Mouse (Mus musculus) forebrain, embryonic 10.5 days (tissue): ENCODE measurements around the gene Ntn3. TPM values are rescaled to one million over a fixed set of nuclear protein-coding genes. Genes with fewer than 3 reads are reported as not detected.

Source experiments
- DNase-seq: peaks from one replicate; pipeline ENCODE4 v3.0.0-alpha.2; 2017; ENCODE audit warnings: low spot score; ENCODE audit errors: extremely low spot score
- H3K27ac ChIP-seq: fragments of 300-500 bp; sonication (generic); 2 replicates; pipeline ENCODE4 v1.5.1; 2016; ENCODE audit warnings: mild to moderate bottlenecking
- H3K27me3 ChIP-seq: fragments of 300-500 bp; sonication (generic); 2 replicates; pipeline ENCODE4 v1.6.1; 2016; ENCODE audit warnings: mild to moderate bottlenecking; ENCODE audit not compliant: poor library complexity, severe bottlenecking
- H3K36me3 ChIP-seq: fragments of 300-500 bp; sonication (generic); replicated peaks from 2 replicates; pipeline ENCODE4 v1.6.1; 2016; ENCODE audit warnings: mild to moderate bottlenecking, moderate library complexity
- H3K4me1 ChIP-seq: fragments of 300-500 bp; sonication (generic); 2 replicates; pipeline ENCODE4 v1.6.1; 2016
- H3K4me3 ChIP-seq: fragments of 300-500 bp; sonication (generic); 2 replicates; pipeline ENCODE4 v1.5.1; 2016; ENCODE audit warnings: mild to moderate bottlenecking, moderate library complexity
- H3K9me3 ChIP-seq: fragments of 300-500 bp; sonication (generic); 2 replicates; pipeline ENCODE4 v1.6.1; 2016; ENCODE audit warnings: mild to moderate bottlenecking, moderate library complexity
- WGBS: fragments of 180-500 bp; shearing (Covaris S2); methylation state at CpG from one replicate; pipeline ENCODE4 v1.1.7; 2016; 5-methylcytosine and 5-hydroxymethylcytosine counted together
- polyA plus RNA-seq: library from polyadenylated mRNA; unstranded; fragments of >200 nt; fragmentation: Nextera tagmentation; extraction: Ambion mirVana; gene quantifications from 2 replicates; pipeline ENCODE4 v1.2.1, GENCODE M21; 2016

Gene Ntn3
- polyA plus RNA-seq, 1 experiment from 2014 or later, result 2.3 TPM

DNA sequence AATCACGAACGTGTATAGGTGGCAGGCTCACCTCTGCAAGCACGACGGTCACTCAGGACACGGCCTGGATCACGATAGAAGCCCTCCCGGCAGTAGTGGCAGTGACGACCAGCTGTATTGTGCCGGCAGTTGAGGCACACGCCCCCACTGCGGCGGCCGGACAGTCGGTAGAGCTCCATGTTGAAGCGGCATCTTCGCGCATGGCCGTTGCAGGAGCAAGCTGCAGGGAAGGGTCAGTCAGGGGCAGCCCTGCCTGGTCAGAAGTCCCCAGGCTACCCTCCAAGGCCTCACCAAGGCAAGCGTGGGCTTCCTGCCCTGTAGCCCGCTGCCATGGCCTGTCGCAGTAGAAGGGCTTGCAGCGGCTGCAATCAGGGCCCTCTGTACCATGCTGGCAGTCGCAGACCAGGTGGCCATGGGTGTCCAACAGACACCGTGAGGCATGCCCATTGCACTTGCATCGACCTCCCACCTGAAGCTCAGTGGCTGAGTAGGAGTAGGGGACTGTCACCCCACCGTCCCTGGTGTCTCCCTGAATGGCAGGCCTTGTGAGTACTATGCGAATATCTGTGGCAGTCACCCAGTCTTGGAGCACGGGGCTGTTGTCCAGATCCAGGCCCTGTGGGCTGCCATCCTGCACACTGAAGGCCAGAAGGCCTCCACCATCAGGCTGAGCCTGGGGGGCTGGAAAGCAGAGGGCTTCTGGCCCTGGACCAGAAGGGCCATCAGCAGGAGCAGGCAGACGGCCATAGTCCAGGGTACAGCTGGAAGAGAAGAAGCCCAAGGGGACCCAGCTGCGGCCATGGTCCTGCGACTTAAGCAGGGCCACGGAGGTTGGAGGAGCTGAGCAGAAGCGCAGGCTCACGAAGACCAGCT, 1.3 kb downstream of the Ntn3 start:
- Histone ChIP-seq H3K36me3 (no peaks in the 10 kb centered on the region), H3K4me3 (peak overlapping the region; percentile 67), H3K4me1 (peaks cover 94% of the 10 kb centered on the region), H3K9me3 (no peaks in the 10 kb centered on the region), H3K27me3 (peaks cover 63% of the 10 kb centered on the region), H3K27ac (peak overlapping the region; percentile 90)
- 57% methylated on average over 34 of the region's 34 CpGs for WGBS
- DNase-seq, result peak; percentile 21

DNA sequence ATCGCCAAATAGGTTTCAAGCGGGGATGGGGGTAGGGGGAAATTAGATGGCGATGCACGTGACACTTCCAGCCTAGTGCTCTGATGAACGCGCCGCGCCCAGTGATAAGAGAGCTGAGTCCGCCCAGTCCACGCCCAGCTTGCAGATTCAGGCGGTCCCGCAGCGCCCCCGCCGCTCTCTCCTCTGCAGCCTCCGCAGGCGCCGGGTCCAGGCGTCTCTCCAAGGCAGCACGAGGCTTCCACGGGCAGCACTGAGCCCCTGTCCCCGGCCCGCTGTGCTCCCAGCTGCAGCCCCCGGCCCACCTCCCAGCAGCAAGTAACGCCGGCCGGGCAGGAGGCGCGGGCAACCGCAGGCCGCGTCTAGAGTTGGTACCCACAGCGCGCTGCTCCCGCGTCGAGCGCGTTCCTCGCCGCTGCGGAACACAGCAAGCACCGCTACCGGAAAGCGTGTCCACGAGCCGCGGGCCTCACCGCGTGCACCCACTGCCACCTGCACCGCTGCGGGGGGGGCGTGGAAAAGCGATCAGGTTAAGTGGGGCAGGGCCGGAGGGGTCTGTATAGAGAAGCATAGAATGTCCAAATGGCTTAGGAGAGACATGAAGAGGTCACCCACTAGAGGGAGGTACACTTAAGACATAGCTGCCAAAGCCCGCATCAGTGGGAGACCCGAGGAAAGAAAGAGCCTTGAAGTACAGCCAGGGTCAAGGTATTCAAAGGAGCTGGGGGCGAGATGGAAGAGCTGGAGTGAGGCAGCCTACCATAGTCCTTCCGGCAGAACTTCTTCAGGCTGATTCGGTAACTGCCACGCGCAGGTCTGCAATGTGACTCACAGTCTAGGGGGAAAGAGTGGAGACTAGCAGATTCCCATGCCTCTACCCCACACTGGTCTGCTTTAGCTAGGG, 2.6 kb downstream of the Ntn3 start:
- Histone ChIP-seq H3K4me3 (peak overlapping the region; percentile 67), H3K27ac (peak overlapping the region; percentile 78), H3K4me1 (peaks cover 86% of the 10 kb centered on the region), H3K9me3 (no peaks in the 10 kb centered on the region), H3K27me3 (peaks cover 63% of the 10 kb centered on the region), H3K36me3 (no peaks in the 10 kb centered on the region)
- peak; percentile 57 for DNase-seq
- WGBS, result 7% methylated on average over 62 of the region's 62 CpGs

DNA sequence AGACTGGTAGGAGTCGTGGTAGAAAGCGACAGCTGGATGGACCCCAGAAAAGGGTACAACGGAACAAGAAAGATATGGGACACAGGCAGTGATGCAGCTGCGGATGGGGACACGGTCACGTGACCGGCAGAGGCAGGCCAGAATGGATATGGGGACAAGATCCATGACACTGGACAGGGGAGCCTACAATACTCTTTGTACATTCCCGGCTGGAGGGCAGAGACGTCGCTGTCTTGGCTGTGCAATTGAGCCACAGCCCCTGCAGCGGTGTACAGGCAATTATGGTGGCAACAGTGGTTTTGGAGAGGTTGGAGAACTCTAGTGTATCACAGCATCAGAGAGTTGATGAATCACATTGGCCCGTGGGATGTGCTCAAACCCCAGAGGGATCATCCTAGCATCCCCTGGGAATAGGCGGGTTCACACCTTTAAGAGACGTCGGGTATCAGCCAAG, 3.4 kb downstream of the Ntn3 start:
- Histone ChIP-seq H3K4me1 (peaks cover 82% of the 10 kb centered on the region), H3K27me3 (peaks cover 56% of the 10 kb centered on the region), H3K27ac (peak overlapping the region; percentile 78), H3K36me3 (no peaks in the 10 kb centered on the region), H3K9me3 (no peaks in the 10 kb centered on the region), H3K4me3 (peak overlapping the region; percentile 67)
- no peak for DNase-seq
- WGBS, result 6% methylated on average over 15 of the region's 15 CpGs

DNA sequence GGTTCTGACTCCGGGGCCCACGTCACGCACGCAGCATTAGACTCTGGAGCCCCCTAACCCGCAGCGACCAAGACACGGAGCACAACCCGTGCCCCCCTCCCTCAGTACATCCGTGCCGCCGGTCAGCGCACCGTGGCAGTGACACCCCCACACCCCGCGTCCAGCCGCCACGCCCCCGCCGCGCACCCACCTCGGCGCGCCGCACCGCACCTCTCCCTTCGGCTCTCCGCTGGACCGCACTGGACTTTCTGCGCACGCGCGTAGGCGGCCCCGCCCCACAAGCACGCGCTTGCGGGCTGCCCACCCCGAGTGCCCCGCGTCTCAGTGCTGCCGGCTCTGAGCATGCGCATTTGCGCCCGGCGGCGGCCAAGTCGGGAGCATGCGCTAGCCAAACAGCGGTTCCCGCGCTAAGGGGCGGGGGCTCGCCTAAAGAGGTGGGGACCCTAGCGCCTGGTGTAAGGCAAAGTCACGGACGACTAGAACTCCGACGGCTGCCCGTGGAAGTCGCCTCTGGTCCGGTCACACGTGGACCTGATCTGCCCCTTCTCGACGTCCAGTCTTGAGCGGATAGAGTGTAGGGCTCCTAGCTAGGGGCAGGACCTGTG, 3.9 kb downstream of the Ntn3 start, which contains the start of gene Tbc1d24:
Gene Tbc1d24 (minus strand): TSS at position 279 of the 605 bp plus-strand sequence.
- peaks cover 51% of the 10 kb centered on the region for H3K27me3 ChIP-seq
- H3K9me3 ChIP-seq, result no peaks in the 10 kb centered on the region
- under 1% methylated on average over 65 of the region's 65 CpGs for WGBS
- H3K4me3 ChIP-seq, result peak within 1 kb of the TSS; percentile 67
- DNase-seq, result peak; percentile 96
- H3K36me3 ChIP-seq, result no peaks in the 10 kb centered on the region
- H3K27ac ChIP-seq, result peak within 1 kb of the TSS; percentile 78
- H3K4me1 ChIP-seq, result peaks cover 82% of the 10 kb centered on the region

DNA sequence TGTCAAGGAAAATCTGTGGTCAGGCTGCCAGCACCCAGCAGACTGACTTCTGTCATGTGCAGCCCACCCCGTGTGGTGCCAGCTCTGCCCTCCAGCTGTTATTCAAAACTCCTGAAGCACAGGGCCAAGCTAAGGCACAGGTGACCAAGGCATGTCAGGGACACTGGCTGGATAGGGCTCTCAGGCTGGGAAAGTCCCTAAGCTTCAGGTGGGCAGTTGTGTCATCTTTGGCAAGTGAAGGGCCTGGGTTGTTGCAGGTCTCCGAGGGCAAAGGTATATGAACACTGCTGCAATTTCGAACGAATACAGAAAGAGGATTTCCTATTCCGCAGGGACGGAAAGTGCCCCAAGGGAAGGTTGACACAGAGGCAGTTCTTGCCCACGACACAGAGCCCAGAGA, 4.5 kb downstream of the Ntn3 start:
- peaks cover 45% of the 10 kb centered on the region for H3K27me3 ChIP-seq
- no peaks in the 10 kb centered on the region for H3K9me3 ChIP-seq
- peaks cover 80% of the 10 kb centered on the region for H3K4me1 ChIP-seq
- 14% methylated on average over 7 of the region's 7 CpGs for WGBS
- peak overlapping the region; percentile 67 for H3K4me3 ChIP-seq
- H3K27ac ChIP-seq, result peak overlapping the region; percentile 78
- H3K36me3 ChIP-seq, result no peaks in the 10 kb centered on the region
- DNase-seq, result no peak

DNA sequence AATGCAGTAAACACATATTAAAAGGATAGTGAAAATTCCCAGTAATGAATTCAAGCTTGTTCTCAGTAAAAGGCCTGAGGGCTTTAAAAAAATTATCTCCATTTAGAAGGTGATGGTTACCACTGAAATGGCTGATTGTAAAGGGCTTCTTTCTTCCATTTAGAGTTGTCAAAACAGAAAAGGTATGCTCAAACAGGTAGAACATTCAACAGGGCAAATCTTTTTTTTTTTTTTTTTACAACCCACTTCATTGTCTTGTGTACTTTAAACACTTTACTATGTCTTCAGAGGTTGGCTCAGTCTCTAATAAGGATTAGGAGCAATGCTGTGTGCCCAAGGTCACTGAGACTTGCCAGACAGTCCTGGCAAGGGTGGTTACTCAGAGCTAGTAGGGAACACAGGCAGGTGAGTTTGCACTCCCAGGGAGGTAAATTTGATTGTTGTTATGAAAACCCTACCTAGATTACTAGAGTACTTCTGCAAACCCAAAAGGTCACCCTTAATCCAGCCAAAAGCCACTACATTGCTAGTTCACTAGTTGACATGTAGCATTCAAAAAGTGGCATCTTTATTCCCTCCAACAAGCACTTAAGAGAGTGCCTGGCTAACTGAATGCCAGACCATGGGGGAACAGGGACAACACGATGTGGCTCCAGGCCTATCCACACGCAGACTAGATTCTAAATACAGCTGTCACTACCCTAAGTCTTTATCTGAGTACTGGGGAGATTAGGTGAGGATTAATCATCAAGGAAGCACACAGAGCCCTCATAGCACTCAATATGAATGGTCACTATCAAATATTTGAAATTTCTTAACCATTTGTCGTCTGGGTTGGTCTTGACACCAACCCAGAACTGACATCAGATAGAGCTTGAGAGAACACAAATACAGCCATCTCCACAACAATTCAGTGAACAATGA, 5.5 kb downstream of the Ntn3 start:
- Histone ChIP-seq H3K4me3 (peak overlapping the region; percentile 67; the same call in 1 of the 2 replicates), H3K27ac (no peak overlapping the region), H3K27me3 (peaks cover 36% of the 10 kb centered on the region), H3K4me1 (peaks cover 74% of the 10 kb centered on the region), H3K9me3 (no peaks in the 10 kb centered on the region), H3K36me3 (no peaks in the 10 kb centered on the region)
- WGBS, result 83% methylated on average over 3 of the region's 3 CpGs
- no peak for DNase-seq

DNA sequence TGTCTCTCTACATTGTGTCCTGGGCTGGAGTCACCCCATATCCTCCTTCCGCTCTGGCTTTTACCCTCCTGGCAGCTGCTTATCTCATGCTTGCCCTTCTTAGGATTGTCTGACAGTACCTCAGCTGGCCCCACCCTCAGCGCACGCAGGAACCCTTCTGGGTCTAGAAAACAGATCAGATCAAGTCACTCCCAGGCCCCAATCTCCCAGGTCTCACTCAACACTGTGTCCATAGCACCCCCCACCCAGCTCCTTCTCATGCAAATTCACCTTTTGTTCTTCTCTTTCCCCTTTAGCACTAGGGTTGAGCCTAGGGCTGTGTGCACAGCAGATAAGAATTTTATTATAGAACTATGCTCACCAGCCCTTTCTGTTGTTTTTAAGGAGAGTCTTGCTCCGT, 6.3 kb downstream of the Ntn3 start:
- no peak overlapping the region for H3K27ac ChIP-seq
- peaks cover 28% of the 10 kb centered on the region for H3K27me3 ChIP-seq
- peaks cover 66% of the 10 kb centered on the region for H3K4me1 ChIP-seq
- H3K9me3 ChIP-seq, result no peaks in the 10 kb centered on the region
- WGBS, result 47% methylated on average over 4 of the region's 4 CpGs
- H3K4me3 ChIP-seq, result no peak overlapping the region
- no peaks in the 10 kb centered on the region for H3K36me3 ChIP-seq
- no peak for DNase-seq

DNA sequence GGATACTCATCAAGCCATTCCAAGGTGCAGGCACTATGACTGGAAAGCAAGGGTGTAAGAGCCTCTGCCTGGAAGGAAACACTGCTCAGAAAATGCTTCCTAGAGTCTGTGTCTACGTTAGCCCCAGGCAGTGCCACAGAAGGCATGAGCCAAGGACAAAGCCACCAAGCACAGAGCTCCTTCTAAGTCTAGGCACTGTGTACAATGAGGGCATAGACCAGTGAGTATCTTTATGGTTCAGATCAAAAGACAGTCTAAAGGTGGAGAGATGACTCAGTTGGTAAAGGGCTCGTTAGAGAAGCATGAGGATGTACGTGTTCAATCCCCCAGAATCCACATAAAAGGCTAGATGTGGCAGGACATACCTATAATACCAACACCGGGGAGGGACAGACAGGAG, 8.2 kb downstream of the Ntn3 start:
- DNase-seq, result no peak
- Histone ChIP-seq H3K4me1 (peaks cover 46% of the 10 kb centered on the region), H3K36me3 (no peaks in the 10 kb centered on the region), H3K4me3 (no peak overlapping the region), H3K27ac (no peak overlapping the region), H3K9me3 (no peaks in the 10 kb centered on the region), H3K27me3 (peaks cover 8% of the 10 kb centered on the region)
- WGBS, result 80% methylated on average over 4 of the region's 4 CpGs

DNA sequence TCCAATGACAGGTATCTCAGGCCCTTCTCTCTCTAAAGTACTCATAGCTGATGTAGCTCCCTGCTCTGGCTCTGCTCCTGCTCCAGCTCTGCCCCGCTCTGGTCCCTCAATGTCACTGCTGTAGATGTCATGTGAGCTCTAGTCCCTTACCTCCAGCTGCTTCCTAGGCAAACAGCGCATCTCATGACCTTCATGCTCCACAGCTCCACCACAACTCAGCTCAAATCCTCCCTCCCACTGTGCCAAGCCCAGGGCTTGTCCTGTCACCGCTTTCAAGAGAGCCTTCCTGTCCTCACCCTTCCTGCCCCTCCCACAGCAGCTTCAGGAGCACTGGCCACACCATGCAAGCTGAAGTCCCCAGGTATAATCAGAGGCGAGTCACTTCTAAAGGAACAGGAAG, 9.6 kb downstream of the Ntn3 start:
- Histone ChIP-seq H3K4me3 (no peak overlapping the region), H3K36me3 (no peaks in the 10 kb centered on the region), H3K27me3 (0 out of 2 replicates have a peak, but pooled peaks cover 3% of the 10 kb centered on the region), H3K27ac (no peak overlapping the region), H3K4me1 (peaks cover 32% of the 10 kb centered on the region), H3K9me3 (no peaks in the 10 kb centered on the region)
- no peak for DNase-seq
- WGBS, result 71% methylated on average over 4 of the region's 4 CpGs

DNA sequence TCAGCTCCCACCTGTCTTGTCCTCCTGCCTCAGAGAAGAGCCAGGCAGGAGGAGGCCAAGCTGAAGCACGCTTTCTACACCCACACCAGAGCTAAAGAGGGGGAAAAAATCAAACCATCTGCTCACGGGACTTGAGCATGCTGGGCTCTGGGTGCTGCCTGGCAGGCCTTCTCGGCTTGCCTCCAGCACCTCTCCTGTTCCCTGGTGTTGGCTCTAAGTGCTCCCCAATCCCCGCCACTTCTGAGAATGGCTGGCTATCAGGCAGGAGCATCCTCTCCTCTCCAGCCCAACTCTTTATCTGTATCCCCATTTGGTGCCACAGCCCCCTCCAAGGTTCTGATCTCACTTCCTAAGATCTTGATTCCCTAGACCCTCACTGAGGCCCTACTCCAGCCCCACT, 10.1 kb downstream of the Ntn3 start:
- Histone ChIP-seq H3K9me3 (no peaks in the 10 kb centered on the region), H3K4me1 (peaks cover 30% of the 10 kb centered on the region), H3K4me3 (no peak overlapping the region), H3K36me3 (no peaks in the 10 kb centered on the region), H3K27me3 (no peaks in the 10 kb centered on the region), H3K27ac (no peak overlapping the region)
- no peak for DNase-seq
- WGBS, result 86% methylated on average over 4 of the region's 4 CpGs

DNA sequence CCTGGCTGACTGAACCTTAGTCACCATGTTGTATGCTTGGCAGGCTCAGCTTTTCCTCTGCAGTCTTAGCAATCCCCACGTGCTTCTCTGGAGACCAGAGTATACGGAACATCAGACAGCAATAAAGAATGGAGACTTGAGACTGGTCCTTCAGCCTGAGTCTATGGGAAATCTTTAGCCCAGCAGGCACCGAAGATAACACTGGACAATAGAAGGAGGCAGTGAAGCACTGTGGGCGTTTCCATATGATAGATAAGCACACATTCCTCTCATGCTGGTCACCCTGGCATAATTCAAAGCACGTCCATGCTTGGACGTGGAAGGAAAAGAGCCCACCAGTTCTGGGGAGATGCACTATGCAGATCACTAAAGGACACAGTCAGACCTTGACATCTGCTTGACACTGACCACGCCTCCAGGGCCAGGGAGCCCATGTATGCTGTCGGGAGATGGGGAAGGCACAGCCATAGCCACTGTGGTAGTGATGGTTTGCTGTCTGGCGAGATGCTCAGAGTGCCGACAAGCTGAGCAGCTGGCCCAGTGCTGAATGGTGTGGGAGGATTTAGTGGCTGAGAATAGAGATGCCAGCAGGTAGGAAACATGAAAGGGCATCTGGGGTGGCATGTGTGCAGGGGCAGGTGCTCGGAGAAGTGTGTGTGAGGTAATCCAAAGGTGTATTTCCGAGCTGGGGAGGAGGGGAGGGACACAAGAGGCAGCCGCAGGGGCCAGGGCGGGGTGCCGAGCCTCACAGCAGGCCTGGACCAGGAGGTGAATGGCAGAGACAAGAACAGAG, 12.1 kb downstream of the Ntn3 start:
- H3K4me1 ChIP-seq, result peaks cover 19% of the 10 kb centered on the region
- WGBS, result 75% methylated on average over 15 of the region's 15 CpGs
- no peak overlapping the region for H3K4me3 ChIP-seq
- H3K27me3 ChIP-seq, result no peaks in the 10 kb centered on the region
- DNase-seq, result no peak
- H3K36me3 ChIP-seq, result no peaks in the 10 kb centered on the region; the same call in 1 of the 2 replicates
- H3K9me3 ChIP-seq, result no peaks in the 10 kb centered on the region
- H3K27ac ChIP-seq, result no peak overlapping the region
